In the genomic region with DNA sequence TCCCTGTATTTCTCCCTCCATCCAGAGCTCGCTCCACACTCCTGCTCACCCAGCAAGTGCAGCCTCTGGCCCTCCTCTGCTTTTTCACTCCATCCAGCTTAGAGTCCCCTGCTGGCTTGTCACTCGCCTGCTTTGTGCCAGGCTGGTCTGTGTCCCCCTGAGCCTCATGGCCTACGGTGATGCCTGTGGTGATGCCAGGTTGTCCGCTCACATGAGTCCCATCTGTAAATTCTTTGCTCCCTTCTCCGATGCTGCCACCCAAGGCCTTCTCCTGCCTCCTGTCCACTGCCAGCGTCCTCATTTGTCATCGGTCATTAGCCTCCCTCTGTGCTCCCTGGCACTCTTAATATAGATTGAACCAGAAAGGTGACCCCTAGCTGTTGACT, we compare ENCODE assay signal across 13 mouse cellular contexts. TPM values are rescaled to one million over a fixed set of nuclear protein-coding genes. Genes with fewer than 3 reads are reported as not detected.
DNase-seq lines count a peak whose midpoint lies in the region; ATAC-seq and TF ChIP-seq lines count a peak whose summit lies in the region.
"Had no signal": no experiment of that assay in that cellular context is flagged by ENCODE, and none has a peak within 500 bp of the region (broad histone marks: within the 10 kb centered on the region; RNA-seq: fewer than 3 reads in every experiment).

No protein-coding gene starts in this region.

- H3K9ac ChIP-seq in forebrain, embryonic 15.5 days (replicated peaks), result no peak overlapping the region
- no peak overlapping the region for H3K9ac ChIP-seq in forebrain, embryonic 11.5 days (ENCODE audit: low read length)
- no peak overlapping the region for H3K9ac ChIP-seq in midbrain, embryonic 11.5 days (ENCODE audit: low read length)
- H3K9ac ChIP-seq in hindbrain, embryonic 14.5 days, result no peak overlapping the region
- 0 out of 2 replicates have a peak overlapping the region, but pooled peaks have one; percentile 8 for H3K9ac ChIP-seq in neural tube, embryonic 13.5 days
- no peak overlapping the region for H3K9ac ChIP-seq in lung, postnatal 0 days (replicated peaks; ENCODE audit: low read depth)

- H3K27me3 ChIP-seq in forebrain, embryonic 15.5 days, result no peaks in the 10 kb centered on the region
- H3K27me3 ChIP-seq in forebrain, embryonic 11.5 days (ENCODE audit: control insufficient read depth, insufficient read depth, low read length), result no peaks in the 10 kb centered on the region
- no peaks in the 10 kb centered on the region for H3K27me3 ChIP-seq in midbrain, embryonic 10.5 days (ENCODE audit: low read depth, poor library complexity, severe bottlenecking)
- H3K27me3 ChIP-seq in midbrain, embryonic 11.5 days (ENCODE audit: control insufficient read depth, insufficient read depth, low read length), result no peaks in the 10 kb centered on the region
- no peaks in the 10 kb centered on the region for H3K27me3 ChIP-seq in hindbrain, embryonic 14.5 days (ENCODE audit: control insufficient read depth, insufficient read depth, low read length)
- no peaks in the 10 kb centered on the region for H3K27me3 ChIP-seq in neural tube, embryonic 13.5 days
- no peaks in the 10 kb centered on the region for H3K27me3 ChIP-seq in lung, postnatal 0 days (replicated peaks; ENCODE audit: insufficient read depth, low read length)

- H3K4me1 ChIP-seq in forebrain, embryonic 15.5 days, result no peaks in the 10 kb centered on the region
- H3K4me1 ChIP-seq in forebrain, embryonic 11.5 days (replicated peaks; ENCODE audit: control insufficient read depth, insufficient read depth, low read length), result no peaks in the 10 kb centered on the region
- H3K4me1 ChIP-seq in midbrain, embryonic 10.5 days, result peaks cover 9% of the 10 kb centered on the region; the same call in 1 of the 2 replicates
- H3K4me1 ChIP-seq in midbrain, embryonic 11.5 days (ENCODE audit: control insufficient read depth, insufficient read depth, low read length), result no peaks in the 10 kb centered on the region
- H3K4me1 ChIP-seq in hindbrain, embryonic 14.5 days (replicated peaks; ENCODE audit: control insufficient read depth, insufficient read depth, low read length), result no peaks in the 10 kb centered on the region
- peaks cover 9% of the 10 kb centered on the region for H3K4me1 ChIP-seq in neural tube, embryonic 13.5 days (replicated peaks)
- H3K4me1 ChIP-seq in lung, postnatal 0 days (ENCODE audit: insufficient read depth, low read depth, low read length), result no peaks in the 10 kb centered on the region

- 78% methylated on average over 7 of the region's 7 CpGs for WGBS in forebrain, embryonic 15.5 days
- 82% methylated on average over 7 of the region's 7 CpGs for WGBS in forebrain, embryonic 11.5 days
- WGBS in midbrain, embryonic 10.5 days, result 78% methylated on average over 7 of the region's 7 CpGs
- 77% methylated on average over 7 of the region's 7 CpGs for WGBS in midbrain, embryonic 11.5 days
- WGBS in hindbrain, embryonic 14.5 days, result 41% methylated on average over 7 of the region's 7 CpGs
- WGBS in neural tube, embryonic 13.5 days, result 72% methylated on average over 7 of the region's 7 CpGs
- 80% methylated on average over 7 of the region's 7 CpGs for WGBS in lung, postnatal 0 days

- no peak for ATAC-seq in forebrain, embryonic 15.5 days (replicated peaks)
- no peak for ATAC-seq in forebrain, embryonic 11.5 days (replicated peaks; ENCODE audit: low FRiP score)
- no peak for ATAC-seq in midbrain, embryonic 11.5 days (ENCODE audit: low FRiP score)
- no peak for ATAC-seq in hindbrain, embryonic 14.5 days (ENCODE audit: low FRiP score)
- no peak for ATAC-seq in neural tube, embryonic 13.5 days (ENCODE audit: low read depth)
- ATAC-seq in lung, postnatal 0 days, result no peak
- ATAC-seq: CD4-positive, CD25-positive, alpha-beta regulatory T cell, adult 4 months had no signal

- H3K36me3 ChIP-seq in forebrain, embryonic 15.5 days, result peaks cover 65% of the 10 kb centered on the region
- peaks cover 19% of the 10 kb centered on the region for H3K36me3 ChIP-seq in forebrain, embryonic 11.5 days (ENCODE audit: control insufficient read depth, insufficient read depth, low read length)
- H3K36me3 ChIP-seq in midbrain, embryonic 10.5 days, result peaks cover 88% of the 10 kb centered on the region
- H3K36me3 ChIP-seq in midbrain, embryonic 11.5 days (ENCODE audit: control insufficient read depth, insufficient read depth, low read length), result peaks cover 35% of the 10 kb centered on the region
- peaks cover 81% of the 10 kb centered on the region for H3K36me3 ChIP-seq in hindbrain, embryonic 14.5 days (replicated peaks; ENCODE audit: control insufficient read depth, insufficient read depth)
- H3K36me3 ChIP-seq in neural tube, embryonic 13.5 days, result peaks cover 75% of the 10 kb centered on the region
- peaks cover 22% of the 10 kb centered on the region for H3K36me3 ChIP-seq in lung, postnatal 0 days (ENCODE audit: insufficient read depth, low read length)

- H3K9me3 ChIP-seq in forebrain, embryonic 15.5 days, result no peaks in the 10 kb centered on the region
- no peaks in the 10 kb centered on the region for H3K9me3 ChIP-seq in forebrain, embryonic 11.5 days (ENCODE audit: control insufficient read depth, low read length)
- no peaks in the 10 kb centered on the region for H3K9me3 ChIP-seq in midbrain, embryonic 10.5 days (replicated peaks)
- no peaks in the 10 kb centered on the region for H3K9me3 ChIP-seq in midbrain, embryonic 11.5 days (ENCODE audit: control insufficient read depth, low read length)
- no peaks in the 10 kb centered on the region for H3K9me3 ChIP-seq in hindbrain, embryonic 14.5 days (ENCODE audit: control insufficient read depth, low read length)
- no peaks in the 10 kb centered on the region for H3K9me3 ChIP-seq in neural tube, embryonic 13.5 days
- no peaks in the 10 kb centered on the region for H3K9me3 ChIP-seq in lung, postnatal 0 days (ENCODE audit: low read length)

- peak overlapping the region; percentile 55 for H3K27ac ChIP-seq in forebrain, embryonic 15.5 days (replicated peaks)
- no peak overlapping the region for H3K27ac ChIP-seq in forebrain, embryonic 11.5 days (ENCODE audit: low read depth, low read length)
- peak overlapping the region; percentile 28; the same call in 1 of the 2 replicates for H3K27ac ChIP-seq in midbrain, embryonic 10.5 days (replicated peaks)
- H3K27ac ChIP-seq in midbrain, embryonic 11.5 days (ENCODE audit: low read depth, low read length), result no peak overlapping the region
- H3K27ac ChIP-seq in hindbrain, embryonic 14.5 days, result peak overlapping the region; percentile 12
- H3K27ac ChIP-seq in neural tube, embryonic 13.5 days (replicated peaks), result peak overlapping the region; percentile 70
- H3K27ac ChIP-seq in lung, postnatal 0 days (ENCODE audit: low read length), result no peak overlapping the region

- DNase-seq in forebrain, embryonic 11.5 days (ENCODE audit: low spot score), result no peak
- no peak for DNase-seq in midbrain, embryonic 10.5 days (ENCODE audit: low spot score)
- no peak for DNase-seq in midbrain, embryonic 11.5 days (ENCODE audit: low spot score, missing footprints)
- DNase-seq in hindbrain, embryonic 14.5 days (ENCODE audit: low spot score), result no peak
- no peak for DNase-seq in lung, postnatal 0 days (ENCODE audit: low spot score)
- DNase-seq in lung, adult 18-20 months, result no peak
- DNase-seq: kidney, adult 8-10 months; layer of hippocampus, adult 9-11 months; lung, postnatal 10 days; thymus, adult 2 months had no signal

- no peak overlapping the region for H3K4me3 ChIP-seq in forebrain, embryonic 15.5 days
- H3K4me3 ChIP-seq in forebrain, embryonic 11.5 days (ENCODE audit: low read depth, low read length), result no peak overlapping the region
- no peak overlapping the region for H3K4me3 ChIP-seq in midbrain, embryonic 10.5 days
- no peak overlapping the region for H3K4me3 ChIP-seq in midbrain, embryonic 11.5 days (ENCODE audit: low read depth, low read length)
- H3K4me3 ChIP-seq in hindbrain, embryonic 14.5 days (replicated peaks; ENCODE audit: low read length), result no peak overlapping the region
- no peak overlapping the region for H3K4me3 ChIP-seq in neural tube, embryonic 13.5 days
- H3K4me3 ChIP-seq in lung, postnatal 0 days (ENCODE audit: low read depth, low read length), result no peak overlapping the region

- TF ChIP-seq CTCF in lung, postnatal 0 days (IDR thresholded peaks at IDR 0.05), result no peak

- H3K4me2 ChIP-seq in forebrain, embryonic 15.5 days (replicated peaks), result no peak overlapping the region
- no peak overlapping the region for H3K4me2 ChIP-seq in forebrain, embryonic 11.5 days (ENCODE audit: low read depth, low read length, severe bottlenecking)
- H3K4me2 ChIP-seq in midbrain, embryonic 11.5 days, result no peak overlapping the region
- no peak overlapping the region for H3K4me2 ChIP-seq in hindbrain, embryonic 14.5 days (replicated peaks)
- H3K4me2 ChIP-seq in neural tube, embryonic 13.5 days, result no peak overlapping the region
- H3K4me2 ChIP-seq in lung, postnatal 0 days (replicated peaks; ENCODE audit: low read depth, low read length), result no peak overlapping the region

- no peak for TF ChIP-seq EP300 in lung, postnatal 0 days (IDR thresholded peaks at IDR 0.05)

RNA-seq across cellular contexts. Expression of a gene that starts 29.7 kb away (rescaled TPM):
- 21.5 and 24.3 TPM in 2 replicates for polyA plus RNA-seq in forebrain, embryonic 15.5 days (2015; fragmentation: Nextera tagmentation; extraction: Ambion mirVana)
- polyA plus RNA-seq in forebrain, embryonic 11.5 days (2014; fragmentation: Nextera tagmentation; extraction: Ambion mirVana), result 34.8 and 38.4 TPM in 2 replicates
- polyA plus RNA-seq in midbrain, embryonic 10.5 days (2016; fragmentation: Nextera tagmentation; extraction: Ambion mirVana), result 54.7 and 56.1 TPM in 2 replicates
- polyA plus RNA-seq in midbrain, embryonic 11.5 days (2014; fragmentation: Nextera tagmentation; extraction: Ambion mirVana), result 36.2 and 37.4 TPM in 2 replicates
- polyA plus RNA-seq in hindbrain, embryonic 14.5 days (2014; fragmentation: Nextera tagmentation; extraction: Ambion mirVana), result 29.5 and 31.8 TPM in 2 replicates
- polyA plus RNA-seq in neural tube, embryonic 13.5 days (2015; fragmentation: Nextera tagmentation; extraction: Ambion mirVana), result 27.6 and 31.0 TPM in 2 replicates
- 11.2 and 13.8 TPM in 2 replicates for polyA plus RNA-seq in lung, postnatal 0 days (2015; fragmentation: Nextera tagmentation; extraction: Ambion mirVana)

Comparison
In these comparisons a context has a peak if more than half of its experiments do, and no peak if none do; other contexts are left out.
1. H3K27ac ChIP-seq: peak in forebrain, embryonic 15.5 days (single experiment), midbrain, embryonic 10.5 days (single experiment), hindbrain, embryonic 14.5 days (single experiment) and neural tube, embryonic 13.5 days (single experiment); none in forebrain, embryonic 11.5 days (single experiment), midbrain, embryonic 11.5 days (single experiment) and lung, postnatal 0 days (single experiment).